Mouse (Mus musculus) forebrain, postnatal 0 days (tissue): ENCODE measurements at regions not wholly inside any gene's neighbourhood (a gene's known extent, or its start where the extent isn't known, plus 50 kb on each side); places are given as distances from the start of the nearest gene placed in this dataset.

Experiments
- ATAC-seq: fragments of 200-750 bp; cut with Nextera tagmentation; 2 replicates; pipeline ENCODE4 v1.8.0; 2017; ENCODE audit warnings: mild to moderate bottlenecking, moderate library complexity
- DNase-seq: peaks from one replicate; pipeline ENCODE4 v3.0.0-alpha.2; 2015
- H3K27ac ChIP-seq: fragments of 300-500 bp; sonication (generic); 2 replicates; pipeline ENCODE4 v1.5.1; 2014; ENCODE audit warnings: low read depth, mild to moderate bottlenecking, antibody characterized with exemption, low read length, moderate library complexity, mixed read lengths
- H3K27me3 ChIP-seq: fragments of 300-500 bp; sonication (generic); 2 replicates; pipeline ENCODE4 v1.6.1; 2014; ENCODE audit warnings: mild to moderate bottlenecking, low read length, mixed read lengths; ENCODE audit not compliant: insufficient read depth
- H3K36me3 ChIP-seq: fragments of 300-500 bp; sonication (generic); 2 replicates; pipeline ENCODE4 v1.6.1; 2014; ENCODE audit warnings: mild to moderate bottlenecking, moderate library complexity; ENCODE audit not compliant: insufficient read depth
- H3K4me1 ChIP-seq: fragments of 300-500 bp; sonication (generic); 2 replicates; pipeline ENCODE4 v1.6.1; 2014; ENCODE audit warnings: antibody characterized with exemption; ENCODE audit not compliant: insufficient read depth
- H3K4me2 ChIP-seq: fragments of 300-500 bp; sonication (generic); 2 replicates; pipeline ENCODE4 v1.6.1; 2014; ENCODE audit warnings: low read depth, mild to moderate bottlenecking, moderate library complexity
- H3K4me3 ChIP-seq: fragments of 300-500 bp; sonication (generic); 2 replicates; pipeline ENCODE4 v1.5.1; 2014; ENCODE audit warnings: low read depth, low read length, mixed read lengths
- H3K9ac ChIP-seq: fragments of 300-500 bp; sonication (generic); 2 replicates; pipeline ENCODE4 v1.6.1; 2014; ENCODE audit warnings: mild to moderate bottlenecking
- H3K9me3 ChIP-seq: fragments of 300-500 bp; sonication (generic); 2 replicates; pipeline ENCODE4 v1.6.1; 2016; ENCODE audit warnings: low read length
- CTCF ChIP-seq: sonication (generic); IDR thresholded peaks from 2 replicates; pipeline ENCODE4 v1.5.1; 2016; ENCODE audit warnings: antibody characterized with exemption, control low read depth, low read depth
- WGBS: fragments of 180-500 bp; shearing (Covaris S2); extraction: QIAGEN DNeasy Blood & Tissue Kit; methylation state at CpG from one replicate; pipeline ENCODE4 v1.1.7; 2014; 5-methylcytosine and 5-hydroxymethylcytosine counted together

GRCm38 (mm10) chr15:24906957-24907356, 506.6 kb downstream of the Basp1 start:
- Histone ChIP-seq H3K4me2 (no peak overlapping the region), H3K4me1 (no peaks in the 10 kb centered on the region), H3K4me3 (no peak overlapping the region), H3K27me3 (no peaks in the 10 kb centered on the region), H3K9me3 (no peaks in the 10 kb centered on the region), H3K27ac (no peak overlapping the region), H3K9ac (no peak overlapping the region), H3K36me3 (no peaks in the 10 kb centered on the region)
- ATAC-seq, result peak; percentile 38
- peak; percentile 47 for DNase-seq
- 54% methylated on average over 4 of the region's 4 CpGs for WGBS
- TF ChIP-seq CTCF, result no peak

- no peaks in the 10 kb centered on the region for H3K36me3 ChIP-seq
- H3K9ac ChIP-seq, result no peak overlapping the region
- H3K4me2 ChIP-seq, result no peak overlapping the region
- no peak overlapping the region for H3K27ac ChIP-seq
- WGBS, result 26% methylated on average over 1 of the region's 1 CpGs
- no peak for TF ChIP-seq CTCF
- no peaks in the 10 kb centered on the region for H3K27me3 ChIP-seq
- ATAC-seq (no peak), DNase-seq (no peak)
- no peaks in the 10 kb centered on the region for H3K9me3 ChIP-seq
- peaks cover 7% of the 10 kb centered on the region for H3K4me1 ChIP-seq
- H3K4me3 ChIP-seq, result no peak overlapping the region
Observed at GRCm38 (mm10) chr15:24878846-24879245, 534.7 kb downstream of the Basp1 start.

GRCm38 (mm10) chr15:24877711-24878598, 535.6 kb downstream of the Basp1 start:
- H3K36me3 ChIP-seq, result no peaks in the 10 kb centered on the region
- TF ChIP-seq CTCF, result no peak
- H3K27me3 ChIP-seq, result no peaks in the 10 kb centered on the region
- peak overlapping the region; percentile 20 for H3K4me2 ChIP-seq
- WGBS, result 29% methylated on average over 6 of the region's 6 CpGs
- H3K4me3 ChIP-seq, result no peak overlapping the region
- H3K9me3 ChIP-seq, result no peaks in the 10 kb centered on the region
- H3K9ac ChIP-seq, result no peak overlapping the region
- H3K27ac ChIP-seq, result peak overlapping the region; percentile 57
- H3K4me1 ChIP-seq, result peaks cover 7% of the 10 kb centered on the region
- ATAC-seq, result peak; percentile 92
- DNase-seq, result peak; percentile 69

GRCm38 (mm10) chr15:24876157-24876731, 537.3 kb downstream of the Basp1 start:
- H3K9ac ChIP-seq, result no peak overlapping the region
- no peak overlapping the region for H3K4me2 ChIP-seq
- no peaks in the 10 kb centered on the region for H3K36me3 ChIP-seq
- H3K4me3 ChIP-seq, result no peak overlapping the region
- peak overlapping the region; percentile 29; the same call in 1 of the 2 replicates for H3K27ac ChIP-seq
- TF ChIP-seq CTCF, result no peak
- H3K4me1 ChIP-seq, result peaks cover 7% of the 10 kb centered on the region
- DNase-seq (peak; percentile 40), ATAC-seq (peak; percentile 45)
- WGBS, result 63% methylated on average over 5 of the region's 5 CpGs
- H3K9me3 ChIP-seq, result no peaks in the 10 kb centered on the region
- H3K27me3 ChIP-seq, result no peaks in the 10 kb centered on the region

- no peaks in the 10 kb centered on the region for H3K27me3 ChIP-seq
- H3K4me2 ChIP-seq, result no peak overlapping the region
- no peaks in the 10 kb centered on the region for H3K9me3 ChIP-seq
- no peak overlapping the region for H3K9ac ChIP-seq
- H3K4me3 ChIP-seq, result no peak overlapping the region
- no peak for DNase-seq
- no peaks in the 10 kb centered on the region for H3K4me1 ChIP-seq
- H3K27ac ChIP-seq, result no peak overlapping the region
- TF ChIP-seq CTCF, result no peak
- no peak for ATAC-seq
- no peaks in the 10 kb centered on the region for H3K36me3 ChIP-seq
- 81% methylated on average over 2 of the region's 2 CpGs for WGBS
Observed at GRCm38 (mm10) chr15:24840271-24840670, 573.3 kb downstream of the Basp1 start.

- WGBS, result 79% methylated on average over 7 of the region's 7 CpGs
- no peak for TF ChIP-seq CTCF
Observed at GRCm38 (mm10) chr15:24838390-24838789, 575.2 kb downstream of the Basp1 start.

GRCm38 (mm10) chr15:24827881-24828280, 585.7 kb downstream of the Basp1 start:
- Histone ChIP-seq H3K27ac (no peak overlapping the region), H3K27me3 (no peaks in the 10 kb centered on the region), H3K4me2 (no peak overlapping the region), H3K9me3 (no peaks in the 10 kb centered on the region), H3K4me3 (no peak overlapping the region), H3K4me1 (no peaks in the 10 kb centered on the region), H3K36me3 (no peaks in the 10 kb centered on the region), H3K9ac (no peak overlapping the region)
- ATAC-seq, result no peak
- WGBS, result 88% methylated on average over 1 of the region's 1 CpGs
- TF ChIP-seq CTCF, result no peak
- DNase-seq, result no peak

More at GRCm38 (mm10) chr15:24838390-24838789, 575.2 kb downstream of the Basp1 start:
- no peak overlapping the region for H3K4me3 ChIP-seq
- no peak overlapping the region for H3K27ac ChIP-seq
- no peak overlapping the region for H3K4me2 ChIP-seq
- no peaks in the 10 kb centered on the region for H3K4me1 ChIP-seq
- no peaks in the 10 kb centered on the region for H3K36me3 ChIP-seq
- ATAC-seq, result no peak
- no peak overlapping the region for H3K9ac ChIP-seq
- H3K27me3 ChIP-seq, result no peaks in the 10 kb centered on the region
- no peak for DNase-seq
- no peaks in the 10 kb centered on the region for H3K9me3 ChIP-seq
